Mouse (Mus musculus): ENCODE results near the gene Oas1h.
"Not testable (repeated sequence)": the region's sequence is repeated elsewhere in the genome, so short reads cannot be mapped to it uniquely, and the experiment has no call there.

Oas1h gene

GRCm38 (mm10) chr5:120881681-120882080 lies 20.5 kb downstream of the Oas1h start:
- in situ Hi-C loops (cut with MboI, MseI) = not testable (repeated sequence)

DNA sequence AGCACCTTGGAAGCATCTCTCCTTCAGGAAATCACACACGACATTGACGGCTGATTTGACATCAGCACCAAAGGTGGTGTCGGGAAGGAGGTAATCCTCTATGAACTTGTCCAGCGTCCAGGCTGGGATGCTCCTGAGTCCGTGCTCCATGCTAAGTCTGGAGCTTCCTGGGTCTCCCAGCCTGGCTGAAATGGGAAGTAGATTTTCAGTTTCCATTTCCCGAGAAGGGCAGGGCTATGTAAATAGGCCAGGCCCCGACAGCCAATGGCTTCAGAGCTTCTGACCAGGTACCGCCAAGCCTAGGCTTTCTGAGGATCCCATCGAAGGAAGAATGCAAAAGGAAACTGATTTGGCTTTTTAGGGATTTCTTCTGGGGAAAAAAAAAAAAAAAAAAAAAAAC lies 26.2 kb downstream of the Oas1h start, which contains the start of gene Oas1g:
Oas1g (minus strand) TSS at position 201 of the 400 bp plus-strand sequence.
- in situ Hi-C loops (cut with MboI, MseI) = not testable (repeated sequence)

DNA sequence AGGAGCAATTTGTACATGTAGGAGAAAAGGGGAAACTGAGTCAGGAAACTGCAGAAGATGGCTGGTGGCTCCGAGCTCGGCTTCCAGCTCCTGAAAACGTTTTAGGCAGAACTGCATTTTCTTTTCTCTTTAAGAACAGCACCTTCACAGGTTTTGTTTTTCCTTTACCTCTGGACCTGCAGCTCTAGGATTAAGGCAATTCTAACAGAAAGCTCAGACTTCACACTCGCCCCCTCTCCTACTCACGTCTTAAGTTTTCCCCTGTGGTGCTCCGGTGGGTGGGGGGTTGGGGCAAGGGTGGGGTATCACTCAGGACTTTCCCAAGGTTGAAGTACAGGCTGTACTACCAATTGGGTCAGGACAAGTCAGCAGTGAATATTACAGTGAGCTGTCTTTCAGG lies 26.6 kb downstream of the Oas1h start:
- in situ Hi-C loops (cut with MboI, MseI) = no loop called here

- in situ Hi-C loops (cut with MboI, MseI) = not testable (repeated sequence)
These were observed 27.1 kb downstream of the Oas1h start for GRCm38 (mm10) chr5:120888294-120888815.

GRCm38 (mm10) chr5:120890026-120890425 lies 28.8 kb downstream of the Oas1h start:
- in situ Hi-C loops (cut with MboI, MseI) = no loop called here

DNA sequence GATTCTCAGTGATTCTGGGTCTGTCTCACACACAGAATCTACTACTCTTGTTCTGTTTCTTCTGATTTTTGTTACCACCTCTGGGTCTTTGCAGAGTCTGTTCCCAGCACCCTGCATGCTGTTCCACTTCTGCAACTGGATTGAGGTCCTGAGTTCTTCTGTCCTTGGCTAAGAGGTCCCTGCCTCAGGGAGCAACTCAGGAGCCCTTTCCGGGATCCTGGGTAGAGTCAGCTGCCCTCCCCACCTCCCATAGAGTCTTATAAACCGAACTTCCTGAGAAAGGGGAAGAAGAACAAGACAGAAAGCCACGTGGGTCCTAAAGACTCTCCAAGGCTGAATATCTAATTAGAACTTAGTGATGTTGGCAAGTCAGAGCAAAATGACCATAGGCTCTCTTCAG lies 29.8 kb downstream of the Oas1h start:
- in situ Hi-C loops (cut with MboI, MseI) = no loop called here

- in situ Hi-C loops (cut with MboI, MseI) = not testable (repeated sequence)
These were observed 30.5 kb downstream of the Oas1h start for GRCm38 (mm10) chr5:120891566-120892242.

GRCm38 (mm10) chr5:120892243-120892660 lies 31.0 kb downstream of the Oas1h start:
- in situ Hi-C loops (cut with MboI, MseI) = no loop called here

DNA sequence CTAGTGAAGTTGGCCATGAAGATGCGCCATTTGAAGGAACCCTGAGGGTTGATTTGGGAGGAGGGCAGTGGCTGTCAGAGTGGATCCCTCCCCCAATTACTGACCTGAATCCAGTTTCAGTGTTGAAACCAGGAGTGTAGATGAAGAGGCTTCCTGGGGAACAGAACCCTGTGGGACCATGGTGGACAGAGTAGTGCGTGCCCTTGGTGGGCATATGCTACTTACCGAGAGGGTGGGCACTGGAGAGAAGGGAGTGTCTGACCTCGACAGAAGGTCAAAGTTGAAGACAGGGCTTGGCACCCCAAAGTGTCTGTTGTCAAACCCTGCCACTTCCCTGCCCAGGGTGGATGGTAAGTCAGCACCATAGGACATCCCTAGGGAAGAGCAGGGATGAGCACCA lies 32.6 kb downstream of the Oas1h start:
- in situ Hi-C loops (cut with MboI, MseI) = not testable (repeated sequence)

DNA sequence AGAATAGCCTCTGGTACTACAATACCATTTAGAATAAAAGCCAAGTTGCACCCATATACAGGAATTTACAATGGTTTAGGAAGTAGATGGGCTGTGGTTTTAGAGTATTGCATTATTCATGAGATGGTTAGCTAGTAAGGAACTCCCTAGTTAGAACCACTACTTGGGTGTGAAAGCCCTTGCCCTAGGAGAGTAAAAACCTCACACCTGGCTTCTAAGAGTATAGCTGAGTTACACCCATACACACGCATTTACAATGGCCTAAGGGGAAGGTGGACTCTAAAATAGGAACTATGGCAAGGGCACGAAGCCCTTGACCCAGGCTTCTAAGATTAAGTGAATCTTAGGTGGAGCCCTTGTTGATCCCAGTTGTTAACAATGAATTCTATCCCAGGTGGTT lies 33.5 kb downstream of the Oas1h start:
- in situ Hi-C loops (cut with MboI, MseI) = not testable (repeated sequence)

DNA sequence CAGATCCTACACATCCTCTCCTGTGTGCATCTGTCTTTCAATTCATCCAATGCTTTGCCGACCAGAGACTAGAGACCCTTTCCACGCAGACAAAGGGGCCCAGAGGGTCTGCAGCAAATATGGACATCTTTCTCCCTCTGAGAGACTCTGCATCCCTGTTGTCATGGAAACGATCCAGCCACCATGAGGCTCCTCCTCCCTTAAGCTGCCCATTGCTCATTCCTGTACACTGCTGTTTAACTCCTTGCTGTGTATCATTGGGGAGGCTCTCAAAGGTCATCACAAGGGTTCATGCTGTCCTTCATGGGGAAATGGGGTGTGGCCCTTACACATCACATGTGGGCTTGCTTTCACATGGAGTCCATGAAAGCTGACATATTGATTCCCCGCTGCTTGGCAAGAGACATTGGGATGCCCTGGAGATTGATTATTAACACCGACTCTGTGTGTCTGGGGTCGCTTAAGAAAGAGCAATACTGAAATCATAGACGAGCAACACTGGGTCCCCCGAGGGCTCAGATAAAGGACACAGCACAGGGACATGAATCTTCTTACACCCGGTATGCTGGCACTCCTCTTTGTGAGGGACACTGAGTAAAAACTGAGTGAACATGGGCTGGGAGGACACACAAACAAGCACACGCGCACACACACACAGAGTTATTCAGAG lies 34.1 kb downstream of the Oas1h start:
- in situ Hi-C loops (cut with MboI, MseI) = no loop called here

DNA sequence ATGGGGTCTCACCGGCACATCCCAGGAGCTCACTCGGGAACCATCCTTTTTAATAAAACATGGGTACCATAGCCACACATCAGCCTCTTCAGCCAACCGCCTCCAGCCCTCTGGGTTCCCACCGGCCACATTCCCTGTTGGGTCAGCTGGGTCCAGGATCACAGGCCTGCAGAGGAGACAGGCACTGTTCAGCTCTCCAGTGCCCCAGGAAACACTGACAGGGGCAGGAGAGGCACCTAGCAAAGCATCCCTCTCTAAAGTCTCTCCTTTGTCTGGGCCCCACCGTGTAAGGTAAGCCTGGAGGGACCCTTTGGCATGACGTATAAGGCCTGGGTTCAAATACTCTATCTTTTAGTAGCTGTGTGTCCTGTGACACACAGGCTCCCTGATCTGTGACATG lies 37.1 kb downstream of the Oas1h start:
- in situ Hi-C loops (cut with MboI, MseI) = no loop called here

DNA sequence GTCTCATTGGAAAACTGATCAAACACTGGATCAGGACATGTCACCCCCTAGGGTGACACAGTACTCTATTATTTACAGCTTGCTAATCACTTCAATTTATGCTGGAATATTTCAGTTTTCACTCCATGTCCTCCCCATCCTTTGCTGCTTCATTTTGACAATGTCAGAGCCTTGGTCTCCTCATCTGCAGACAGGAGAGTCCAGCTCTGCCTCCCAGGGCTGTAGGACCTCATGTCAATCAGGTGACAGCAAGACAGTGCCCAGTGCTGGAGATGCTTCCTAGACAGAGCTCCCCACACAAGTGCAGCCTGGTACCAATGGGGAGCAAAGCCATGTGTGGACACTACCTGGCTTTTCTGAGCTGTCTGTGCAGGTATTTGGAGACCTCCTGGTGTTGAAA lies 37.5 kb downstream of the Oas1h start:
- in situ Hi-C loops (cut with MboI, MseI) = no loop called here

DNA sequence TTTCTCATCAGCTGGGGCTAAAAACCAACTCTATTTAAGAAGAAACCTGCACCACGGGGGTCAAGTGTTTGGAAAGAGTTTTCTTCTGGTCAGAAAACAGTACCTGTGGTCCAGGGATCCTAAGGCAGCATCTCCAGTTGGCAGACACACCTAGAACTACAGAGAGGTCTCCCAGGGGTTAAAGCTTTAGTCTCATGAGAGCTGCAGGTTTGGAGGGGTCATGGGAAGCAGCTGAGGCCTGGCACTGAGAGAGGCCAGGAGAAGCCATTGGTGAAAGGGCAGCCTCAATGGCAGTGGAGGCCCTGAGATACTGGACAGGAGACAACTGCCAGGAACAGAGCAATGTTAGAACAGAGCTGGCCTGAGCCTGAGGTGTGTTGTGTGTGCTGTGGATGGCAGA lies 39.4 kb downstream of the Oas1h start:
- in situ Hi-C loops (cut with MboI, MseI) = no loop called here

GRCm38 (mm10) chr5:120902056-120902455 lies 40.8 kb downstream of the Oas1h start:
- in situ Hi-C loops (cut with MboI, MseI) = no loop called here

GRCm38 (mm10) chr5:120906791-120907733 lies 45.8 kb downstream of the Oas1h start, which contains the start of gene Oas1a:
Oas1a (minus strand) TSS chr5:120907521.
- in situ Hi-C loops (cut with MboI, MseI) = not testable (repeated sequence)

DNA sequence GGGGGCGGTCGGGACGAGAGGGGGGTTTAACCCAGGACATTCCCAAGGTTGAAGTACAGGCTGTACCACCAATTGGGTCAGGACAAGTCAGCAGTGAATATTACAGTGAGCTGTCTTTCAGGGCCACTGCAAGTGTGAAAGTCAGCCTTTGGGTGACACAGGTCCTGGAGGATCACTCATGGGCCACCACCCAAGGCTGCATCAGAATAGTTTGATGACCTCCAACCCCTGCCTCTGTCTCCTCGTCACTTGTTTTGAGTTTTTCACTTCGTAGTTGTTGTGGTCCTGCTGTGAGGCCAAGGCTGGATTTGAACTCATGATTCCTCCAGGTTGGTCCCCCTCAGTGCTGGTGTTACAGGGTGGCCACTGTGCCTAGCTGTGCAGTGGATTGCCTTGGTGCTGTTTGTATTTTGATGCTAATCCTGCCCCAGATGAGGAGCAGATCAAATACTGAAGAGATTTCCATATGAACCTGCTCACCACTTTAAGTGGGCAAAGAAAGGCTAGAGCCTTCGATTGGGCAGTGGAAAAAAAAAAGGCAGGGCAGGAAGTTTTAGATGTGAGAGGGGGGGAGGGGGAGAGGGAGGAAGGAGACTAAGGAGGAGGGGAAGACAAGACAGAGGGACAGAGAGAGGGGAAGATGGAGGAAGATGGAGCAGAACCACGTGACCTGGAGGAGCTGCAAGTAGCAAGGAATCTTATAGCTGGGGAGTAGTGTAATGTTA lies 47.1 kb downstream of the Oas1h start:
- in situ Hi-C loops (cut with MboI, MseI) = no loop called here

DNA sequence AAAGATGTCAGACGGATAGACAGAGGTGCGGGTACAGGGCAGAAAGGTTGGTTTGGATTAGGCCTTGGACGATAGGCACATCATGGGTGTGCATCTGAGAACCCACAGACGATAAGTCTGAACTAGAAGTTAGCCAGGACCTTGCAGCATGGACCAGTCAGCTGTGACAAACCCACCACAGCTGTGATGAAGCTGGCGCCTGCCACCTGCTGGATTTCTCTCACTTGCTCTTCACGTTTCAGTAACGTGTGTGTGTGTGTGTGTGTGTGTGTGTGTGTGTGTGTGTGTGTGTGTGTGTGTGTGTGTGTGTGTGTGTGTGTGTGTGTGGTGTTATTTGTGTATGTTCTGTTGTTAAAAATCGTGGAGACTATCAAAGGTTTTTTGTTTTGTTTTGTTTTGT lies 53.0 kb downstream of the Oas1h start, which contains the start of gene Oas1d:
Oas1d (plus strand) TSS at position 333 of the 400 bp plus-strand sequence.
- in situ Hi-C loops (cut with MboI, MseI) = not testable (repeated sequence)

- in situ Hi-C loops (cut with MboI, MseI) = not testable (repeated sequence)
These were observed 58.1 kb downstream of the Oas1h start for GRCm38 (mm10) chr5:120919156-120919935.

GRCm38 (mm10) chr5:120920296-120920695 lies 59.1 kb downstream of the Oas1h start:
- in situ Hi-C loops (cut with MboI, MseI) = no loop called here
